Mouse (Mus musculus): Measurements from ENCODE around the gene Pip5k1a.
"Not testable (repeated sequence)": the region's sequence is repeated elsewhere in the genome, so short reads cannot be mapped to it uniquely, and the experiment has no call there.

Pip5k1a gene

GRCm38 (mm10) chr3:95042166-95042837 lies 64.4 kb downstream of the Pip5k1a start, which contains the start of gene Psmd4:
Psmd4 (minus strand) TSS chr3:95042614.
- DNase-seq (ENCODE audit: low read depth, low spot score) = peak; percentile 97

DNA sequence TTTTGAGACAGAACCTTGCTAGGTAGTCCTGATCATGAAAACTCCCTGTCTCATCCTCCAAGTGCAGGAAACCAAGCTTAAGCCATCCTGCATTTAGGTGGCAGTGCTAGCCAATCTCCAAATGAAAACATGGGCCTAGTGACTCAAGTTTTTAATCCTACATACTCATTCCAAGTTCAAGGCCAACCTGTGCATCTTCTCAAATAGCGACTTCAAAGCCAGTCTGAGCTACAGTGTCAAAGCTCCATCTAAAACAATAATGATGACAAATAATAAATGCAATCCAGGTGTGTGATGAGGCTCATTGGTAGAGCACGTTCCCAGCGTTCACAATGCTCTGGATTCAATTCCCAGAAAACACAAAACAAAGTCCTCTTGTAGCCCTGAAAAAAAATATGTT lies 65.1 kb downstream of the Pip5k1a start:
- DNase-seq (ENCODE audit: low read depth, low spot score) = no peak

GRCm38 (mm10) chr3:95029953-95030352 lies 76.8 kb downstream of the Pip5k1a start:
- no peak for DNase-seq (ENCODE audit: low read depth, low spot score)

GRCm38 (mm10) chr3:95029291-95029827 lies 77.4 kb downstream of the Pip5k1a start:
- DNase-seq (ENCODE audit: low read depth, low spot score) = not testable (repeated sequence)

- no peak for DNase-seq (ENCODE audit: low read depth, low spot score)
These were observed 78.1 kb downstream of the Pip5k1a start for GRCm38 (mm10) chr3:95028603-95029002.

DNA sequence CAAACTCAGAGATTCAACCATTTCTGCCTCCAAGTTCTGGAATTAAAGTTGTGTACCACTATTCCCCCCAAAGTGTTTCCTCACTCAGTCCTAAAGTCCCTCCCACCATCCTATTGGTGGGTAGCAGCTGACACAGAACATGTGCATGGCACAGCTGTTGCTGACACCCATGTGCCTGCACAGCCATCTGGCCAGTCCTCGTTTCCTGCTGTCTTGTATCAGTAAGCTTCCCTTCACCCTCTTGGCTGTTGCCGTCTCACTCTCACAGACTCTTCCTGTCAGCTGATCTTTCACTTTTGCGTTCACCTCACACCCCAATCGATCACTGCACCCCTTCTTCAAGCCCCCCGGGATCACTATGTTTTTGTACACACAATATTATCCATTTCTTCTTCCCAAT lies 79.0 kb downstream of the Pip5k1a start:
- peak; percentile 79 for DNase-seq (ENCODE audit: low read depth, low spot score)

DNA sequence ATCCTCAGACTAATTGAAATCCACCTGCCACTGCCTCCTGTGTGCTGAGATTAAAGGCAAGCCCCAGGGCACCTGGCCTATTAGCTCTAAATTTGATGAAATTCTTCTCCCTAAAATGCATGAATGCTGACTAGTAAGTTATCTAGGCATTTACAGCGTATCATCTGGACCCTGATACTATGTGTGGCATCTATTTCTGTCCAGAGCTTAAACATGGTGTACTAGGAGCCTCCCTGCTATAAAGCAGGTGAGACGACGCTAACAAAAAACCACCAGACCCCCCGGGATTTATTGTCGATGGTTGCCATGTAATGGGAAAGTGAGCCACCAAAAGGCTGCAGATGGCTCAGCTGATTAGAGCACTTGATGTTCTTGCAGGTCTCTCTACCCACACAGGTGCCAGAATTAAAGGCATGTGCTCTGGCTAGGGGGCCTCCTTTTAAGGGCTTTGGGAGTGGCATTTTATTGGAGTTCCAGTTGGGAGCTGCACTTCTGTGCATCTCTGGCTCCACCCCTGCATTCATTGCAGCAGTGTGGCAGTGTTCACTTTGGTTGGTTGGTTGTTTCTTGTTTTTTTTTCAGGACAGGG lies 79.6 kb downstream of the Pip5k1a start:
- DNase-seq (ENCODE audit: low read depth, low spot score) = no peak

DNA sequence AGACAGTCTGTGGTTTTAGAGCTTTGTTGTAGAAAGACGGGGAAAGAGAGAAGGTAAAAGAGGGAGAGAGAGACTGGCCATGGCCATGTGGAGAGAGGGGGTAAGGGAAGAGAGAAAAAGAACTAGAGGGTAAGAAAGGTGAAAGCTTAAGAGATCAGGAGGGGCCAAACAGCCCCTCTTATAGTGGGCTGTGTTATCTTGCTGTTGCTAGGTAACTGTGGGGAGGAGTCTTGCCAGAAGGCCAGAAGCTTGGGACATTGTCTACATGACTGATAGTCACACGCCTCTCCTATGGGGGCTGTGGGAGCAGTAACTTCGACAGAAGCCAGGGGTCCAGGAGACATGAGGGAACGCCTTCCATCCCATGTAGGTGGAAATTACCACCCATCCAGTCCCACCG lies 81.5 kb downstream of the Pip5k1a start:
- DNase-seq (ENCODE audit: low read depth, low spot score) = no peak

GRCm38 (mm10) chr3:95024551-95024950 lies 82.2 kb downstream of the Pip5k1a start:
- peak; percentile 80 for DNase-seq (ENCODE audit: low read depth, low spot score)

DNA sequence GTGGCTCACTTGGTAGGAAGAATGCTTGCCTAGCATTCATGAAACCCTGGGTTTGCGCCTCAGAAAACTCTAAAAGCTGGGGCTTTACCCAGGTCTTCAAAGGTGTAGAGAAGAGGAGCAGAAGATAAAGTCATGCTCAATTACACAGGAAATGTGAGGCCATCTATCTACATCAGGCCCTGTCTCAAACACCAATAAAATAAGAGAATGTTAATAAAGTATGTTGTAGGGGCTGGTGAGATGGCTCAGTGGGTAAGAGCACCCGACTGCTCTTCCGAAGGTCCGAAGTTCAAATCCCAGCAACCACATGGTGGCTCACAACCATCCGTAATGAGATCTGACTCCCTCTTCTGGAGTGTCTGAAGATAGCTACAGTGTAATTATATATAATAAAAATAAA lies 85.8 kb downstream of the Pip5k1a start:
- DNase-seq (ENCODE audit: low read depth, low spot score) = not testable (repeated sequence)

GRCm38 (mm10) chr3:95018741-95019140 lies 88.0 kb downstream of the Pip5k1a start:
- DNase-seq (ENCODE audit: low read depth, low spot score) = no peak

DNA sequence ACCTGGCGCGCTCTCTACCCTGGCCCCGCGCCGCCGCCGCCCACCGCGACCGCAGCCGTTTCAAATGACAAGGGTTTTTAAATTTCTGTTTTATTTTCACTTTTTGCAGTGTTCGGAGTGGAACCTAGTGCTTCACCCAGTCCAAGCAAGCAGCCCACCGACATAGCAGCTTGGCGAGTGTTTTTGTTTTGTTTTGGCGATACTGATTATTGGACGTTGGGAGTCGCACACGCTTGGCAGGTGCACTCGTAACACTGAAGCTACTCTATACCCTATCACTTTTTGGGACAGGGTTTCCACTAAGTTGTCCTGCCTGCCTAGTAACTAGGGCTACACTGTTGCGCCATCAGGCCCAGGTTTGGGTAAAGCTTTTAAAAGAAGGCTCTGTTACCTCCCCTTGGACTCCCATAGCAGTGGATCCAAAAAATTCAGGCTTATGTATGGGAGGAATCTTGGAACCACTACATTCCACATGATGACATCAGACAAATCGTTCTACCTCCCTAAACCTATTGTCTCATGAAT lies 90.1 kb downstream of the Pip5k1a start:
- no peak for DNase-seq (ENCODE audit: low read depth, low spot score)

DNA sequence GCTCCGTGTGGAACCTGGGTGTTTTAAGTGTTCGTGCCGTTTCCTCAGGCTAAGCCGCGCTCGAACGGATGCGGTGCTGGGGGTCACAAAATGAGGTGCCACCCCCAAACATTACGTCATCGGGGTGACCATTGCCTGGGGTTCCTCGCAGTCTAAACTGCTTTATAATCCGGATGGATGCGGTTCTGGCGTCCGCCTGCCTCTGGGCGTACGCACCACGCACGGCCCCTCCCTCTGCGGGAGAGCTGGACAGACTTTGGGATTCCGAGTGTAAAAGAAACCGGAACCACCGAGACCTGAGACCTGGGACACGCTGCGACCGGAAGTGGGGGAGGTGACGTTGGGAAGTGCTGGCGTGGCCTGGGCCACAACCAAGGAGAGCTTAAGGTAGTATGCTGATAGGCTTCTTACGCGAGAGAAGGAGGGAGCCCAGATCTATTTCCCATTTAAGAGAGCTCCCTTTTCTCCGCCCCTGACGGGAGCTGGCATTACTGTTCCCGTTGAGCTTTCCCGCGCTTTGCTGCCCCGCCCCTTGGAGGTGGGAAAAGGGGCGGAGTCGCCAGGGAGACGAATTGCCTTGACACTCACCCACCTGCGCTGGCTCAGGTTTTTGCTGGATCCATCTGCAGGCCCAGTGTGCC lies 90.7 kb downstream of the Pip5k1a start:
- peak; percentile 95 for DNase-seq (ENCODE audit: low read depth, low spot score)

- DNase-seq (ENCODE audit: low read depth, low spot score) = peak; percentile 100
These were observed 91.3 kb downstream of the Pip5k1a start, which contains the start of gene Zfp687 for GRCm38 (mm10) chr3:95015337-95015872. Zfp687 (minus strand) TSS chr3:95015448.

- no peak for DNase-seq (ENCODE audit: low read depth, low spot score)
These were observed 92.1 kb downstream of the Pip5k1a start for GRCm38 (mm10) chr3:95014428-95015151.

DNA sequence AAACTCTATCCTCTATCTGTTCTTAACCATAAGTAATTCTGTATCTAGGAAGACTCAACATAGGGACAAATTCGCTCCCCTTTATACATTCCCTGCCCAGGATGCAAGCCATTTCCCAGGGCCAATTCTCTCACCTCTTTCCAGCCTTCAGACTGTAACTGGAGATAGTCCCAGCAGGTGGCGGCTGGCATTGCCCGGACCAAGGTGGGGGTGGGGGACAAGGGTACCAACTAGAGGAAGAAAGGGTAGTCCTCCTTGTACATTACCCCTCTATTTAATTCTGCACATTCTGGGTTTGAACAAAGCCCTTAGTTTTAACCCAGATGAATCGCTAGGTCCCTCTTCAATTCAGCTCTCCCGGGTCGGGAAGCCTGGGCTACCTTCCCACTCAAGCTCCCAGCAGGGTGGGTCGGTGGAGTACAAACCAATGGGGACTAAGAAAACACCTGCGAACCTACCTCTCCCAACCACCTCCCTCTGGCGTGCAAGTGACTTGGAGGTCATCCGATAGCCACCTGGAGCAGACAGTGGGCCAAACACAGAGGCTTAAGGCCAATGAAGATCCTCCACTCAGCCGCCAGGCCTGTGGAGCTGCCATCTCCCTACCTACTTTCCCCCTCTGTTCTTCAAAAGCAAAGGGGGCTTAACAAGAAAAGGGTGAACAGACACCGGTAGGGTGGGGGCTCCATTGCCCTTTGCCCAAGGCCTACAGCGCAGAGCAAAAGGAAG lies 92.9 kb downstream of the Pip5k1a start:
- no peak for DNase-seq (ENCODE audit: low read depth, low spot score)

GRCm38 (mm10) chr3:95012982-95013381 lies 93.7 kb downstream of the Pip5k1a start:
- no peak for DNase-seq (ENCODE audit: low read depth, low spot score)

DNA sequence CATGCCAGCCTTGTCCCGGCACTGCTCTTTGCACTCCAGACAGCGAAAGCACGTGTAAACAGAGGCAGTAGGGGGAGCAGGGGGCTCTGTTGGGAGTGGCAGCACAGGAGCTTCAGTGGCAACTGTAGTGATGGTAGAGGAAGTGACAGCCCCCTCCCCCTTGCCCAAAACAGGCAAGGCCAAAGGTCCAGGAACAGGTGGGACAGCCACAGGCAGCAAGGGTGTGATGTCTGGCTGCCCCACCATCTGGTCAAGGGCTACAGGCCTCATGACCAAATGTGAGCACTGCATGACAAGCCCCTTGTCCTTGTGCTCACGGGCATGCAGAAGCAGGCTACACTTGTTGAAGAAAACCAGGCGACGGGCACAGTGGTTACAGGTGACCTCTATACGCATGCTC lies 96.3 kb downstream of the Pip5k1a start:
- no peak for DNase-seq (ENCODE audit: low read depth, low spot score)
